Comparison of ENCODE assay signal across 27 mouse cellular contexts in the genomic region with DNA sequence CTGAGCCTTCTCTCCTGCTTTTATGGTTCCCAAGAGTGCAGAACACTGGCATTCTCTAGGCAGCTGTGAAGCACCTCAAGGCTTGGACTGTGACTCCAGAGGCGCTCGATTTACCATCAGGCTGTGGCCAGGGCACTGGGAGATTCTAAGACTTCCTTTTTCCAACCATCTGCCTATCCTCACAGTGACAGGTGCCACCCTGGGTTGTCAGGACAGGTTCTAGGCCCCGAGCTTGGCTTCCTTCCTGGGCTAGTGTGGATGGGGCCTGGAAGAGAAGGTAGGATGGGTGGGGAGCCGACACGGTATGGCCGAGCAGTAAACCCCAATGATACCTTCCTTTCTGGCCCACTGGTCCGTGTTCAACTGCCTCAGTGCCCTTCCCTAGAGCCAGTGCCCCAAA. TPM values are rescaled to one million over a fixed set of nuclear protein-coding genes. Genes with fewer than 3 reads are reported as not detected.
A peak's percentile ranks its signal among the peaks of the same experiment; 100 is the strongest.
DNase-seq lines count a peak whose midpoint lies in the region; ATAC-seq lines count a peak whose summit lies in the region.
"Had no signal": no experiment of that assay in that cellular context is flagged by ENCODE, and none has a peak within 500 bp of the region (broad histone marks: within the 10 kb centered on the region; RNA-seq: fewer than 3 reads in every experiment).

No protein-coding gene starts in this region.

- 91% methylated on average over 7 of the region's 7 CpGs for WGBS in forebrain, embryonic 10.5 days
- 92% methylated on average over 7 of the region's 7 CpGs for WGBS in forebrain, embryonic 14.5 days
- WGBS in heart, embryonic 14.5 days: 81% methylated on average over 7 of the region's 7 CpGs
- WGBS in heart, embryonic 11.5 days (ENCODE audit: insufficient replicate concordance): 77% methylated on average over 7 of the region's 7 CpGs
- whole genome bisulfite sequencing in kidney, embryonic 14.5 days: 42% methylated on average over 7 of the region's 7 CpGs
- WGBS in limb, embryonic 10.5 days: 84% methylated on average over 7 of the region's 7 CpGs

- intact Hi-C loops in gastrocnemius, postnatal 36 days (cut with DNase I): no loop called here

- H3K27ac ChIP-seq in forebrain, embryonic 10.5 days: 0 out of 2 replicates have a peak overlapping the region, but pooled peaks have one; percentile 42
- H3K27ac ChIP-seq in forebrain, embryonic 14.5 days (ENCODE audit: low read depth, low read length): no peak overlapping the region
- H3K27ac ChIP-seq in heart, embryonic 14.5 days (replicated peaks in 1 of 2; ENCODE audit: control insufficient read depth in 1 of 2, insufficient read depth in 1 of 2, low read depth in 2 of 2, low read length in 2 of 2): no peak overlapping the region
- no peak overlapping the region for H3K27ac ChIP-seq in heart, embryonic 11.5 days (ENCODE audit: low read depth, low read length)
- peak overlapping the region; percentile 48; the same call in 1 of the 2 replicates for H3K27ac ChIP-seq in kidney, embryonic 14.5 days (ENCODE audit: low read depth, low read length)
- H3K27ac ChIP-seq in limb, embryonic 10.5 days: peak overlapping the region; percentile 58; the same call in 1 of the 2 replicates
- H3K27ac ChIP-seq: forebrain, embryonic 15.5 days; hindbrain, embryonic 13.5 days; left cerebral cortex, adult 2 months; liver, embryonic 14.5 days; midbrain, embryonic 15.5 days had no signal

- H3K27me3 ChIP-seq in forebrain, embryonic 10.5 days (ENCODE audit: poor library complexity, severe bottlenecking): peaks cover 20% of the 10 kb centered on the region
- H3K27me3 ChIP-seq in forebrain, embryonic 14.5 days (replicated peaks; ENCODE audit: control insufficient read depth, insufficient read depth, low read length): no peaks in the 10 kb centered on the region
- no peaks in the 10 kb centered on the region for H3K27me3 ChIP-seq in heart, embryonic 14.5 days (ENCODE audit: control insufficient read depth, insufficient read depth, low read length)
- no peaks in the 10 kb centered on the region for H3K27me3 ChIP-seq in heart, embryonic 11.5 days (ENCODE audit: control insufficient read depth, insufficient read depth, low read length)
- no peaks in the 10 kb centered on the region for H3K27me3 ChIP-seq in kidney, embryonic 14.5 days (ENCODE audit: control insufficient read depth, insufficient read depth, low read length)
- H3K27me3 ChIP-seq in limb, embryonic 10.5 days (ENCODE audit: low read depth, poor library complexity, severe bottlenecking): no peaks in the 10 kb centered on the region
- H3K27me3 ChIP-seq: embryonic facial prominence, embryonic 15.5 days; forebrain, embryonic 15.5 days; midbrain, embryonic 15.5 days had no signal

- ATAC-seq in forebrain, embryonic 14.5 days: no peak
- no peak for ATAC-seq in heart, embryonic 14.5 days (ENCODE audit: insufficient number of reproducible peaks, insufficient read depth, low FRiP score, low read depth)
- no peak for ATAC-seq in heart, embryonic 11.5 days (replicated peaks; ENCODE audit: insufficient number of reproducible peaks, low FRiP score, low TSS enrichment)
- no peak for ATAC-seq in kidney, embryonic 14.5 days (ENCODE audit: low FRiP score, low TSS enrichment)
- ATAC-seq: forebrain, embryonic 15.5 days; midbrain, embryonic 15.5 days had no signal

- no peak overlapping the region for H3K4me3 ChIP-seq in forebrain, embryonic 10.5 days
- no peak overlapping the region for H3K4me3 ChIP-seq in forebrain, embryonic 14.5 days (ENCODE audit: low read depth, low read length)
- no peak overlapping the region for H3K4me3 ChIP-seq in heart, embryonic 14.5 days (ENCODE audit: control insufficient read depth in 1 of 2, insufficient read depth in 1 of 2, low read depth in 1 of 2, low read length in 2 of 2)
- H3K4me3 ChIP-seq in heart, embryonic 11.5 days (ENCODE audit: low read depth, low read length): no peak overlapping the region
- no peak overlapping the region for H3K4me3 ChIP-seq in kidney, embryonic 14.5 days (ENCODE audit: low read length)
- no peak overlapping the region for H3K4me3 ChIP-seq in limb, embryonic 10.5 days
- H3K4me3 ChIP-seq: embryonic facial prominence, embryonic 15.5 days; forebrain, embryonic 15.5 days; hindbrain, embryonic 13.5 days; layer of hippocampus, adult 2 months; left cerebral cortex, adult 2 months; midbrain, embryonic 15.5 days had no signal

- H3K9me3 ChIP-seq in forebrain, embryonic 10.5 days: no peaks in the 10 kb centered on the region
- no peaks in the 10 kb centered on the region for H3K9me3 ChIP-seq in forebrain, embryonic 14.5 days (replicated peaks; ENCODE audit: control insufficient read depth, low read length)
- H3K9me3 ChIP-seq in heart, embryonic 14.5 days (ENCODE audit: control insufficient read depth, low read length): no peaks in the 10 kb centered on the region
- no peaks in the 10 kb centered on the region for H3K9me3 ChIP-seq in heart, embryonic 11.5 days (replicated peaks; ENCODE audit: control insufficient read depth, low read length)
- H3K9me3 ChIP-seq in kidney, embryonic 14.5 days (ENCODE audit: control insufficient read depth, low read length): no peaks in the 10 kb centered on the region
- no peaks in the 10 kb centered on the region for H3K9me3 ChIP-seq in limb, embryonic 10.5 days (replicated peaks)
- H3K9me3 ChIP-seq: embryonic facial prominence, embryonic 15.5 days; forebrain, embryonic 15.5 days; hindbrain, embryonic 13.5 days; midbrain, embryonic 15.5 days had no signal

- no peak for DNase-seq in forebrain, embryonic 10.5 days (ENCODE audit: extremely low spot score, low spot score)
- DNase-seq in forebrain, embryonic 14.5 days (ENCODE audit: low spot score): no peak
- no peak for DNase-seq in kidney, postnatal 4 days
- no peak for DNase-seq in limb, embryonic 10.5 days (ENCODE audit: low spot score)
- no peak for DNase-seq in gastrocnemius, postnatal 36 days
- DNase-seq: adrenal gland, adult 8-10 months; cerebellum, adult 2 months; gastrocnemius, postnatal 25 days; heart, postnatal 4 days; kidney, adult 18-20 months; liver; lung, embryonic 14.5 days; lung, postnatal 14 days; spleen, adult 18-20 months; thymus, postnatal 25 days had no signal

- no peak overlapping the region for H3K9ac ChIP-seq in forebrain, embryonic 14.5 days (ENCODE audit: low read length)
- H3K9ac ChIP-seq in heart, embryonic 14.5 days (ENCODE audit: low read length): peak overlapping the region; percentile 43; the same call in 1 of the 2 replicates
- no peak overlapping the region for H3K9ac ChIP-seq in heart, embryonic 11.5 days (ENCODE audit: low read depth, low read length)
- H3K9ac ChIP-seq in kidney, embryonic 14.5 days (ENCODE audit: low read depth, low read length): no peak overlapping the region
- H3K9ac ChIP-seq: embryonic facial prominence, embryonic 15.5 days; forebrain, embryonic 15.5 days; hindbrain, embryonic 13.5 days; liver, embryonic 14.5 days; lung, embryonic 14.5 days; midbrain, embryonic 15.5 days had no signal

- H3K36me3 ChIP-seq in forebrain, embryonic 10.5 days (replicated peaks): peaks cover 35% of the 10 kb centered on the region
- no peaks in the 10 kb centered on the region for H3K36me3 ChIP-seq in forebrain, embryonic 14.5 days (ENCODE audit: control insufficient read depth, insufficient read depth, low read length)
- peaks cover 14% of the 10 kb centered on the region; the same call in 1 of the 2 replicates for H3K36me3 ChIP-seq in heart, embryonic 14.5 days (ENCODE audit: control insufficient read depth, insufficient read depth, low read length)
- H3K36me3 ChIP-seq in heart, embryonic 11.5 days (ENCODE audit: control insufficient read depth, insufficient read depth, low read length): no peaks in the 10 kb centered on the region
- H3K36me3 ChIP-seq in kidney, embryonic 14.5 days (ENCODE audit: control insufficient read depth, insufficient read depth, low read length): no peaks in the 10 kb centered on the region
- peaks cover 70% of the 10 kb centered on the region for H3K36me3 ChIP-seq in limb, embryonic 10.5 days
- H3K36me3 ChIP-seq: embryonic facial prominence, embryonic 15.5 days; forebrain, embryonic 15.5 days; G1E; hindbrain, embryonic 13.5 days; midbrain, embryonic 15.5 days had no signal

- H3K4me2 ChIP-seq in forebrain, embryonic 14.5 days (ENCODE audit: low read length): no peak overlapping the region
- H3K4me2 ChIP-seq in heart, embryonic 14.5 days (ENCODE audit: low read length): no peak overlapping the region
- no peak overlapping the region for H3K4me2 ChIP-seq in heart, embryonic 11.5 days
- no peak overlapping the region for H3K4me2 ChIP-seq in kidney, embryonic 14.5 days (replicated peaks; ENCODE audit: low read depth, low read length)
- H3K4me2 ChIP-seq: embryonic facial prominence, embryonic 15.5 days; forebrain, embryonic 15.5 days; hindbrain, embryonic 13.5 days; lung, embryonic 14.5 days; midbrain, embryonic 15.5 days had no signal

- H3K4me1 ChIP-seq in forebrain, embryonic 10.5 days: peaks cover 96% of the 10 kb centered on the region
- H3K4me1 ChIP-seq in forebrain, embryonic 14.5 days (ENCODE audit: control insufficient read depth, insufficient read depth, low read length): peaks cover 24% of the 10 kb centered on the region
- H3K4me1 ChIP-seq in heart, embryonic 14.5 days (ENCODE audit: control insufficient read depth in 2 of 2, insufficient read depth in 2 of 2, low read length in 2 of 2): peaks cover 82 to 94% of the 10 kb centered on the region in 2 experiments
- H3K4me1 ChIP-seq in heart, embryonic 11.5 days (ENCODE audit: control insufficient read depth, insufficient read depth, low read length): peaks cover 87% of the 10 kb centered on the region
- H3K4me1 ChIP-seq in kidney, embryonic 14.5 days (ENCODE audit: control insufficient read depth, insufficient read depth, low read length): peaks cover 59% of the 10 kb centered on the region
- H3K4me1 ChIP-seq in limb, embryonic 10.5 days: peaks cover 99% of the 10 kb centered on the region

RNA-seq across cellular contexts. Expression of gene Sulf2, which starts 9.0 kb away (rescaled TPM):
- 71.1 and 73.6 TPM in 2 replicates for polyA plus RNA-seq in forebrain, embryonic 10.5 days (2016; fragmentation: Nextera tagmentation; extraction: Ambion mirVana)
- polyA plus RNA-seq in forebrain, embryonic 14.5 days (2014; fragmentation: Nextera tagmentation; extraction: Ambion mirVana): 33.2 and 40.1 TPM in 2 replicates
- polyA plus RNA-seq in heart, embryonic 14.5 days (2014; fragmentation: Nextera tagmentation; extraction: Ambion mirVana): 106 and 115 TPM in 2 replicates
- 111 and 114 TPM in 2 replicates for polyA plus RNA-seq in heart, embryonic 11.5 days (2014; fragmentation: Nextera tagmentation; extraction: Ambion mirVana)
- polyA plus RNA-seq in kidney, embryonic 14.5 days (2014; fragmentation: Nextera tagmentation; extraction: Ambion mirVana): 69.3 and 80.4 TPM in 2 replicates
- 157 and 188 TPM in 2 replicates for polyA plus RNA-seq in limb, embryonic 10.5 days (2016; fragmentation: Nextera tagmentation; extraction: Ambion mirVana)
- total RNA-seq in gastrocnemius, postnatal 36 days (2021): 10 to 100 TPM in 1 of 2 experiments, 1 to 10 TPM in 1; 7.9 to 10.5 TPM
- total RNA-seq: CH12.LX had no signal
- polyA plus RNA-seq: G1E had no signal

Comparison
In these comparisons a context has a peak if more than half of its experiments do, and no peak if none do; other contexts are left out.
1. H3K27ac ChIP-seq: peak in forebrain, embryonic 10.5 days (single experiment), kidney, embryonic 14.5 days (single experiment) and limb, embryonic 10.5 days (single experiment); none in forebrain, embryonic 14.5 days (single experiment), heart, embryonic 14.5 days (0 of 2) and heart, embryonic 11.5 days (single experiment).